Mouse (Mus musculus) liver, adult 2 months (tissue): ENCODE data around the gene Mtcl1. TPM values are rescaled to one million over a fixed set of nuclear protein-coding genes. Genes with fewer than 3 reads are reported as not detected.

Experiments
- DNase-seq: peaks from one replicate; pipeline ENCODE4 v3.0.0-alpha.2; 2011; ENCODE audit warnings: low read depth, low spot score; ENCODE audit errors: extremely low read depth
- H3K27ac ChIP-seq: fragments of 200-500 bp; replicated peaks from 2 replicates; pipeline ENCODE4 v1.5.1; 2012; ENCODE audit warnings: low read depth, mild to moderate bottlenecking, control low read depth, inconsistent platforms, low read length; ENCODE audit not compliant: insufficient read depth
- H3K27me3 ChIP-seq: fragments of 200-500 bp; 2 replicates; pipeline ENCODE4 v1.6.1; 2012; ENCODE audit warnings: mild to moderate bottlenecking, moderate library complexity, low read length, inconsistent platforms; ENCODE audit not compliant: control insufficient read depth, insufficient read depth
- H3K36me3 ChIP-seq: fragments of 200-500 bp; 2 replicates; pipeline ENCODE4 v1.6.1; 2012; ENCODE audit warnings: low read length, inconsistent platforms; ENCODE audit not compliant: control insufficient read depth, insufficient read depth
- H3K4me1 ChIP-seq: fragments of 200-500 bp; 2 replicates; pipeline ENCODE4 v1.6.1; 2011; ENCODE audit warnings: low read length; ENCODE audit not compliant: control insufficient read depth, insufficient read depth
- H3K4me3 ChIP-seq: fragments of 200-500 bp; 2 replicates; pipeline ENCODE4 v1.5.1; 2011; ENCODE audit warnings: low read depth, mild to moderate bottlenecking, control low read depth, low read length, moderate library complexity; ENCODE audit not compliant: insufficient read depth
- H3K79me2 ChIP-seq: fragments of 200-500 bp; 2 replicates; pipeline ENCODE4 v1.6.1; 2012; ENCODE audit warnings: inconsistent platforms, mild to moderate bottlenecking, low read length, moderate library complexity; ENCODE audit not compliant: control insufficient read depth, insufficient read depth
- H3K9ac ChIP-seq: fragments of 200-500 bp; 2 replicates; pipeline ENCODE4 v1.6.1; 2012; ENCODE audit warnings: low read depth, mild to moderate bottlenecking, control low read depth, inconsistent platforms, low read length
- CTCF ChIP-seq: fragments of 200-500 bp; IDR thresholded peaks from 2 replicates; pipeline ENCODE4 v1.5.1; 2011; ENCODE audit warnings: low read depth, low read length, control low read depth
- POLR2A ChIP-seq: fragments of 200-500 bp; IDR thresholded peaks from 2 replicates; pipeline ENCODE4 v1.6.1; 2011; ENCODE audit warnings: low read length, control low read depth; ENCODE audit not compliant: insufficient read depth; ENCODE audit errors: extremely low read depth
- WGBS: fragments of 180-500 bp; shearing (Covaris S2); methylation state at CpG from one replicate; pipeline ENCODE4 v1.1.7; 2018; 5-methylcytosine and 5-hydroxymethylcytosine counted together
- polyA plus RNA-seq: library from polyadenylated mRNA; depleted of rRNA; stranded (reverse); fragments of >200 nt; gene quantifications from 2 replicates; pipeline ENCODE4 v1.2.3, GENCODE M21; 2012
- total RNA-seq: library from RNA; depleted of rRNA; stranded (reverse); fragments of >200 nt; gene quantifications from 2 replicates; pipeline ENCODE4 v1.2.3, GENCODE M21; 2014

The Mtcl1 gene
- total and polyA plus RNA-seq, 2 experiments, result 0.05 to 0.28 TPM

- no peak overlapping the region for H3K4me3 ChIP-seq
Measured at GRCm38 (mm10) chr17:66331207-66331606, 118.3 kb downstream of the Mtcl1 start.

GRCm38 (mm10) chr17:66326552-66327045 is 123.0 kb downstream of the Mtcl1 start:
- no peak for DNase-seq
- 84% methylated on average over 5 of the region's 5 CpGs for WGBS

More at GRCm38 (mm10) chr17:66331207-66331606, 118.3 kb downstream of the Mtcl1 start:
- Histone ChIP-seq H3K9ac (no peak overlapping the region), H3K27me3 (no peaks in the 10 kb centered on the region), H3K79me2 (no peaks in the 10 kb centered on the region), H3K27ac (no peak overlapping the region), H3K36me3 (no peaks in the 10 kb centered on the region), H3K4me1 (no peaks in the 10 kb centered on the region)
- DNase-seq, result no peak
- WGBS, result 75% methylated on average over 6 of the region's 6 CpGs
- TF ChIP-seq CTCF (no peak), POLR2A (no peak)

GRCm38 (mm10) chr17:66326204-66326545 is 123.4 kb downstream of the Mtcl1 start:
- no peak overlapping the region for H3K4me3 ChIP-seq
- TF ChIP-seq CTCF (no peak), POLR2A (no peak)
- DNase-seq, result no peak
- no peaks in the 10 kb centered on the region for H3K4me1 ChIP-seq
- H3K79me2 ChIP-seq, result no peaks in the 10 kb centered on the region
- H3K27ac ChIP-seq, result no peak overlapping the region
- 73% methylated on average over 4 of the region's 4 CpGs for WGBS
- no peaks in the 10 kb centered on the region for H3K27me3 ChIP-seq
- H3K9ac ChIP-seq, result no peak overlapping the region
- no peaks in the 10 kb centered on the region for H3K36me3 ChIP-seq

More at GRCm38 (mm10) chr17:66326552-66327045, 123.0 kb downstream of the Mtcl1 start:
- H3K4me3 ChIP-seq, result no peak overlapping the region
- no peaks in the 10 kb centered on the region for H3K27me3 ChIP-seq
- H3K9ac ChIP-seq, result no peak overlapping the region
- H3K36me3 ChIP-seq, result no peaks in the 10 kb centered on the region
- H3K27ac ChIP-seq, result no peak overlapping the region
- H3K4me1 ChIP-seq, result no peaks in the 10 kb centered on the region
- TF ChIP-seq CTCF (peak; percentile 34), POLR2A (no peak)
- no peaks in the 10 kb centered on the region for H3K79me2 ChIP-seq

- H3K79me2 ChIP-seq, result no peaks in the 10 kb centered on the region
- H3K27ac ChIP-seq, result no peak overlapping the region
- H3K4me1 ChIP-seq, result no peaks in the 10 kb centered on the region
- 63% methylated on average over 14 of the region's 14 CpGs for WGBS
- TF ChIP-seq POLR2A (no peak), CTCF (no peak)
- H3K9ac ChIP-seq, result no peak overlapping the region
- H3K36me3 ChIP-seq, result no peaks in the 10 kb centered on the region
- DNase-seq, result no peak
- H3K27me3 ChIP-seq, result no peaks in the 10 kb centered on the region
- H3K4me3 ChIP-seq, result no peak overlapping the region
Measured at GRCm38 (mm10) chr17:66325440-66326203, 123.9 kb downstream of the Mtcl1 start.

- WGBS, result 81% methylated on average over 3 of the region's 3 CpGs
- DNase-seq, result no peak
- Histone ChIP-seq H3K79me2 (no peaks in the 10 kb centered on the region), H3K36me3 (no peaks in the 10 kb centered on the region), H3K9ac (no peak overlapping the region), H3K27ac (no peak overlapping the region), H3K4me1 (no peaks in the 10 kb centered on the region), H3K27me3 (no peaks in the 10 kb centered on the region), H3K4me3 (no peak overlapping the region)
- no peak for TF ChIP-seq POLR2A
- no peak for TF ChIP-seq CTCF
Measured at GRCm38 (mm10) chr17:66324836-66325235, 124.7 kb downstream of the Mtcl1 start.

- no peak for TF ChIP-seq POLR2A
- TF ChIP-seq CTCF, result no peak
- Histone ChIP-seq H3K27ac (no peak overlapping the region), H3K36me3 (no peaks in the 10 kb centered on the region), H3K9ac (no peak overlapping the region), H3K79me2 (no peaks in the 10 kb centered on the region), H3K4me3 (no peak overlapping the region), H3K4me1 (no peaks in the 10 kb centered on the region), H3K27me3 (no peaks in the 10 kb centered on the region)
- WGBS, result 76% methylated on average over 15 of the region's 15 CpGs
- DNase-seq, result no peak
Measured at GRCm38 (mm10) chr17:66322646-66323255, 126.8 kb downstream of the Mtcl1 start.
